Mouse (Mus musculus): ENCODE measurements at regions not wholly inside any gene's neighbourhood (a gene's known extent, or its start where the extent isn't known, plus 50 kb on each side); places are given as distances from the start of the nearest gene placed in this dataset.
A peak's percentile ranks its signal among the peaks of the same experiment; 100 is the strongest.

DNA sequence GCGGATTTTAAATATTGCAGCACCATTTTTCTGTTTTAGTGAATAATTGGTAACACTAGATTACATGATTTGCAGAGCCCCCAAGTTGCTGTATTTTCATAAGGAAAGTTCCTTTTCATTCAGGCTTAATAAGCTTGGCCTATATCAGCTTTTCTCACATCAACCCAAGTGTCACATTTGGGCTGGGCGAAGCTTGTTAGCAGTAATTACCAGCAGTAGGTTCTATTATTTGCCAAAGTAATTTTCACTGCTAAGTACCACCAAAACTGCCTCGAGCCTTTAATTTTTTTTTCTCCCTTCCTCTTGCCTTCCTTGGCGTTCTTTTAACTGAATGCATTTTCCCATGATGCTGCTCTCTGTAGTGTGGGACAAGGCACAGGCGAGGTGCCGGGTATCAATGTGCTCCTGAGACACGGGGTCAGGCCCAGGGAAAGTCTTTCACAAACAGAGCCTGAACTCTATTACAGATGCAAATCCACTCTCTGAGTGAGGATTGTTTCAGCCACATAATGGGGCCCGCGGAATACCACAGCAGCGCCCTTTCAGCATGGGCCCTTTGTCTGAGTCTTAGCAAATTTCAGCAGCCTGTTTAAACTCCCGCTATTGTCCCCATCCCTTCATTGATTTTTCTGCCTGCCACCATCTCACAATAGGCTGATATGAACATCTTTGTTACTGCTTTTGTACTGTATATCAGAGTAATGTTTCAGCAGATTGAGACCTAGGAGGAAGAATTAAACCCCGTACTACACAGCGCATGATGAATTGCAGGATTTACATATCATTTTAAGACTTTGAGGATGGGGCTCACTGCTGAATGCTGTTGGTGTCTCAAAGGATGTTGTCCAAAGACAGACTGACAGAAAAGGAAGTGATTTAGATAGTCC lies 205.1 kb upstream of the Epha3 start:
- DNase-seq (ENCODE audit: low spot score), result no peak
- H3K36me3 ChIP-seq, result no peaks in the 10 kb centered on the region
- 49% methylated on average over 13 of the region's 13 CpGs for WGBS
- H3K27ac ChIP-seq, result no peak overlapping the region
- H3K4me3 ChIP-seq, result no peak overlapping the region
- no peaks in the 10 kb centered on the region for H3K4me1 ChIP-seq
- no peaks in the 10 kb centered on the region for H3K27me3 ChIP-seq (ENCODE audit: low read depth, poor library complexity, severe bottlenecking)
- no peaks in the 10 kb centered on the region for H3K9me3 ChIP-seq (replicated peaks)

DNA sequence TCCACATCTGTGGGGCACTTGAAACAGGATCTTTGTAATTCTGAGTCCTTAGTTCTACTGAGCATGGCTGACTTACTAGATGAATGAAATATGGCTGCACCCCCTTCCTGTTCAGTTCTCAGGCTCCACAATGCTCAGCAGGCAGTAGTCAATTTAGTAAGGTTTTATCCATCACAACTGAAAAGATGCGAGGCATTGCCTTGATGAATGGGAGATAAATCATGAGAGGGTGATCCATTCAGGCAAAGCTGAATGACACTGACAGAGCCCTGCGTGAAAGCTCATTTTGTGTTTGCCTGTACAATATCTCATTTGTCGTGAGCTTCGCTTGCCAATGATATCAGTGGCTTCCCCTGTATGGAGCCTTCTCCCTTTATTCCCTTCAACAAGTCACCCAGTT lies 198.6 kb upstream of the Epha3 start:
- no peak overlapping the region for H3K4me3 ChIP-seq
- 85% methylated on average over 4 of the region's 4 CpGs for WGBS
- H3K27me3 ChIP-seq (ENCODE audit: low read depth, poor library complexity, severe bottlenecking), result no peaks in the 10 kb centered on the region
- H3K36me3 ChIP-seq, result no peaks in the 10 kb centered on the region
- DNase-seq (ENCODE audit: low spot score), result no peak
- H3K27ac ChIP-seq, result no peak overlapping the region
- no peaks in the 10 kb centered on the region for H3K9me3 ChIP-seq (replicated peaks)
- H3K4me1 ChIP-seq, result no peaks in the 10 kb centered on the region

- Histone ChIP-seq H3K27ac (no peak overlapping the region), H3K36me3 (no peaks in the 10 kb centered on the region), H3K27me3 (ENCODE audit: low read depth, poor library complexity, severe bottlenecking) (no peaks in the 10 kb centered on the region), H3K4me1 (no peaks in the 10 kb centered on the region), H3K9me3 (replicated peaks) (no peaks in the 10 kb centered on the region), H3K4me3 (no peak overlapping the region)
- no peak for DNase-seq (ENCODE audit: low spot score)
- 82% methylated on average over 8 of the region's 8 CpGs for WGBS
Measured at GRCm38 (mm10) chr16:64058712-64059111, 194.7 kb upstream of the Epha3 start.

DNA sequence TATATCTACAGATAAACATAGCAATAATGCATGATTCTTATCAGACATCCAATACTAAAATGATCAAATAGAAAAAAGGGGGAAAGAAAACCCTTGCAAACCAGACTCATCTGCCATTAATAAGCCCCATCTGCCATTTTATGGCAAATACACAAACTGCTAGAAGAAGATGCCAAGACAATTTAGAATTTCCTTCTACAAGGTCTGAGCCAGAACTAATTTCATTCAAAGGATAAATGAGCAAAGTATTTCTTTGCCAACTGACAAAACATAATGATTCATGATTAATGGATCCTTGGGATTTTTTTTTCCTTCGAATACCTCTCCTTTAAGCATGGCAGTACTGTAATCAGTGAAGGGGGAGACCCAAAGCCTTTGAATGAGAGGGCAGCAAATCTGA lies 190.4 kb upstream of the Epha3 start:
- Histone ChIP-seq H3K27ac (no peak overlapping the region), H3K27me3 (ENCODE audit: low read depth, poor library complexity, severe bottlenecking) (no peaks in the 10 kb centered on the region), H3K36me3 (no peaks in the 10 kb centered on the region), H3K9me3 (replicated peaks) (no peaks in the 10 kb centered on the region), H3K4me1 (no peaks in the 10 kb centered on the region), H3K4me3 (no peak overlapping the region)
- no peak for DNase-seq (ENCODE audit: low spot score)
- 81% methylated on average over 1 of the region's 1 CpGs for WGBS

- H3K27me3 ChIP-seq (ENCODE audit: low read depth, poor library complexity, severe bottlenecking), result no peaks in the 10 kb centered on the region
- no peaks in the 10 kb centered on the region for H3K4me1 ChIP-seq
- H3K4me3 ChIP-seq, result no peak overlapping the region
- no peaks in the 10 kb centered on the region for H3K36me3 ChIP-seq
- DNase-seq (ENCODE audit: low spot score), result no peak
- 82% methylated on average over 1 of the region's 1 CpGs for WGBS
- no peak overlapping the region for H3K27ac ChIP-seq
- H3K9me3 ChIP-seq (replicated peaks), result no peaks in the 10 kb centered on the region
Measured at GRCm38 (mm10) chr16:64048026-64048425, 184.1 kb upstream of the Epha3 start.

DNA sequence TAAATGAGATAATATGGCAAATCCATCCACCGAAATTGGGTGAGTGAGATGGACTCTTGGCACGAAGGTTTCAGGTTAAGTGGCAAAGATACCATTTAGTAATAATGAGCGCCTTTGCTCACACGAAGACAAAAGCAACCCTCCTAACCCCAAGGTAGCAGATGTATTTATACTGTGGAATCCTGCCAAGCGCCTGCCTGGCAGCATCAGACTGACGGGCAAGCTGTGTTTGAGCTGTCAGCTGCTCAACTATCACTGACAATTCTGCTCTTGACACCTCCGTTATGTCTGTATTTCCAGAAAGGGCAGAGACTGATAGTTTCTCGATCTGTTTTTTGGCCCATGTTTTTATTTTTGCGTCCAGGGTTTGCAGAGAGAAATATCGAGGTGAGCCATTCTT lies 169.1 kb upstream of the Epha3 start:
- Histone ChIP-seq H3K36me3 (no peaks in the 10 kb centered on the region), H3K27ac (no peak overlapping the region), H3K9me3 (replicated peaks) (no peaks in the 10 kb centered on the region), H3K27me3 (ENCODE audit: low read depth, poor library complexity, severe bottlenecking) (no peaks in the 10 kb centered on the region), H3K4me3 (no peak overlapping the region), H3K4me1 (no peaks in the 10 kb centered on the region)
- WGBS, result 92% methylated on average over 10 of the region's 10 CpGs
- no peak for DNase-seq (ENCODE audit: low spot score)

DNA sequence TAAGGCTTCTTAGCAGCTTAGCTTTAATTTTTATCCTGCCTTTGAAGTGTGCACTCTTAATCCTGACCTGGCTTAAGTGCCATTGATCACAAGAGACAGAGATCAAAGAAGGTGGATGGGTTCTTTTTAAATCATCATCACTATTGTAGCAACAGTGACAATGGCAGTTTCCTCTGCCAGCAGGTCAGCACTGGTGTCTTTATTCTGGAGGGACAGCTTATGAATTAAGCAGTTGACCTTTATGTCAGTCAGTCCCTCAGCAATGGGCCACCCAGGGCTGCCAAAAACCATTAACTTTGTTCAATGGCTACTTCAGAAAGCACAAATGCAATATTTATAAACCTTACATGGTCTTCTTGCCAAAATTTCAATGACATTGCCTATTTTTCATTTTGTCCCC lies 160.0 kb upstream of the Epha3 start:
- no peaks in the 10 kb centered on the region for H3K36me3 ChIP-seq

GRCm38 (mm10) chr16:64000884-64001283 lies 136.9 kb upstream of the Epha3 start:
- DNase-seq (ENCODE audit: low spot score), result no peak
- Histone ChIP-seq H3K27me3 (ENCODE audit: low read depth, poor library complexity, severe bottlenecking) (no peaks in the 10 kb centered on the region), H3K4me3 (no peak overlapping the region), H3K36me3 (no peaks in the 10 kb centered on the region), H3K9me3 (replicated peaks) (no peaks in the 10 kb centered on the region), H3K4me1 (no peaks in the 10 kb centered on the region), H3K27ac (no peak overlapping the region)
- 91% methylated on average over 5 of the region's 5 CpGs for WGBS

More for the DNA sequence above, 160.0 kb upstream of the Epha3 start:
- Histone ChIP-seq H3K4me1 (no peaks in the 10 kb centered on the region), H3K4me3 (no peak overlapping the region), H3K27me3 (ENCODE audit: low read depth, poor library complexity, severe bottlenecking) (no peaks in the 10 kb centered on the region), H3K9me3 (replicated peaks) (no peaks in the 10 kb centered on the region), H3K27ac (no peak overlapping the region)
- DNase-seq (ENCODE audit: low spot score), result no peak

- WGBS, result 91% methylated on average over 2 of the region's 2 CpGs
- DNase-seq (ENCODE audit: low spot score), result no peak
- Histone ChIP-seq H3K27ac (no peak overlapping the region), H3K27me3 (ENCODE audit: low read depth, poor library complexity, severe bottlenecking) (no peaks in the 10 kb centered on the region), H3K4me3 (no peak overlapping the region), H3K36me3 (no peaks in the 10 kb centered on the region), H3K9me3 (replicated peaks) (no peaks in the 10 kb centered on the region), H3K4me1 (no peaks in the 10 kb centered on the region)
Measured at GRCm38 (mm10) chr16:63967407-63967806, 103.4 kb upstream of the Epha3 start.

DNA sequence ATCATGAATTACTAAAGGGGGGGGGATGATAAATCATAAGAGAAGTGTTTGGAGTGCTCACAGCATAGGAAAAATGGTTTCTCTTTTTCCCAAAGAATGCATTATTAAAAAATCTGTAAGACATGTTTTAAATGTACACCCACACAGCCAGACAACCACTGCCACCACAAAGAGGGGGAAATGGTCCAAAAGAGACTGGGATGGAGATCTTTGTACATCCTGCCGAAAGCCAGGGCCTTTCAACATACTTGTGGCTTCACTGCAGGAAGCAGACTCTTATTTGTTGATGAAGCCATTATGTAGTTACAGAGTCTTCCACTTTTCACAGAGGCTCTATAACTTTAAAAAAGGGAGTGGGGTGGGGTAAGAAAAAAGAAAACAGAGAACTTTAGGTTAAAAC lies 96.8 kb upstream of the Epha3 start:
- Histone ChIP-seq H3K36me3 (no peaks in the 10 kb centered on the region), H3K27ac (no peak overlapping the region), H3K9me3 (replicated peaks) (no peaks in the 10 kb centered on the region), H3K4me1 (peaks cover 5% of the 10 kb centered on the region), H3K27me3 (ENCODE audit: low read depth, poor library complexity, severe bottlenecking) (no peaks in the 10 kb centered on the region), H3K4me3 (no peak overlapping the region)
- WGBS, result 85% methylated on average over 1 of the region's 1 CpGs
- DNase-seq (ENCODE audit: low spot score), result no peak

DNA sequence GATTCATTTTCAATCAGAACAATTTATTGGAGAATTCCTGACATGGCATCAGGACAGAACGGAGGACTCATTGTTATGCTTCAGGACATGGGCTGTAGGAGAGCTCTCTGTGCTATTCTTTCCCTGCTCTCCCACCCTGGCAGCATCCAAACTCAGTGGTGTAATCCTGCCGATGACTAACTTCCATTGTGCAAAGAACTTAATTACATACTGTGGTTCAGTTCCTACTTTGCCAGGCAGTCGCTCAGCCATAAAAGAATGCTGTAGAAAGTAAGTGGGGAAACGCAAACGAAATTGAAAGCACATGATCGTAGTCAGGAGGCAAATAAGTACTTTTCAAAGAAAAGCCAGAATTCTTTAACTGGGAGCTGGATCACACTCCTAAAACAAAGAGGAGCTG lies 94.2 kb upstream of the Epha3 start:
- no peaks in the 10 kb centered on the region for H3K36me3 ChIP-seq
- H3K27me3 ChIP-seq (ENCODE audit: low read depth, poor library complexity, severe bottlenecking), result no peaks in the 10 kb centered on the region
- WGBS, result 38% methylated on average over 6 of the region's 6 CpGs
- no peak for DNase-seq (ENCODE audit: low spot score)
- H3K27ac ChIP-seq, result peak overlapping the region; percentile 46; the same call in 1 of the 2 replicates
- peaks cover 5% of the 10 kb centered on the region for H3K4me1 ChIP-seq
- no peak overlapping the region for H3K4me3 ChIP-seq
- no peaks in the 10 kb centered on the region for H3K9me3 ChIP-seq (replicated peaks)

- no peaks in the 10 kb centered on the region for H3K4me1 ChIP-seq
- no peak overlapping the region for H3K27ac ChIP-seq
- DNase-seq (ENCODE audit: low spot score), result no peak
- H3K9me3 ChIP-seq (replicated peaks), result no peaks in the 10 kb centered on the region
- H3K36me3 ChIP-seq, result no peaks in the 10 kb centered on the region
- WGBS, result 87% methylated on average over 3 of the region's 3 CpGs
- H3K27me3 ChIP-seq (ENCODE audit: low read depth, poor library complexity, severe bottlenecking), result no peaks in the 10 kb centered on the region
- no peak overlapping the region for H3K4me3 ChIP-seq
Measured at GRCm38 (mm10) chr16:63925195-63925594, 61.2 kb upstream of the Epha3 start.

DNA sequence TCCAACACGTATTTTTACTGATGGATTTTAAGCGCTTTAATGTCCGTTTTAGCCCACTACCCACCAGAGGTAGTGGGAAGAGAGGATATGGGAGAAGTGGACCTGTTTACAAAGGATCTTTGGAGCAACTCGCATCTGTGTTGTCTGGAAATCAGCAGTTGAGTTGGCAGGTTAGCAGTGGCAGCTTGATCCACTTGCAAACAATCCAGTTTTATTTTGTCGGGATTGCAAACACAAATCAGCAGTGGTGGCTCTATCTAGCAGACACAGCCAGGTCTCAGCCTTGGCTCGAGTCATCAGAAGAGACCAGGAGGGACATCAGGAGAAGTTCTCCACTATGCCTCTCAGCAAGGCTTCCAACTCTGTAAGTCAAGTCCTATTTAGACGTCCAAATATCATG lies 57.2 kb upstream of the Epha3 start:
- no peak for DNase-seq (ENCODE audit: low spot score)
- H3K27me3 ChIP-seq (ENCODE audit: low read depth, poor library complexity, severe bottlenecking), result no peaks in the 10 kb centered on the region
- WGBS, result 91% methylated on average over 7 of the region's 7 CpGs
- H3K9me3 ChIP-seq (replicated peaks), result no peaks in the 10 kb centered on the region
- no peaks in the 10 kb centered on the region for H3K36me3 ChIP-seq
- H3K4me1 ChIP-seq, result no peaks in the 10 kb centered on the region
- no peak overlapping the region for H3K27ac ChIP-seq
- H3K4me3 ChIP-seq, result no peak overlapping the region
